Mouse (Mus musculus) forebrain, postnatal 0 days (tissue): Measurements from ENCODE around the gene Ckb. TPM values are rescaled to one million over a fixed set of nuclear protein-coding genes. Genes with fewer than 3 reads are reported as not detected.

Experiments used
- ATAC-seq: fragments of 200-750 bp; cut with Nextera tagmentation; 2 replicates; pipeline ENCODE4 v1.8.0; 2017; ENCODE audit warnings: mild to moderate bottlenecking, moderate library complexity
- DNase-seq: peaks from one replicate; pipeline ENCODE4 v3.0.0-alpha.2; 2015
- H3K27ac ChIP-seq: fragments of 300-500 bp; sonication (generic); 2 replicates; pipeline ENCODE4 v1.5.1; 2014; ENCODE audit warnings: low read depth, mild to moderate bottlenecking, antibody characterized with exemption, low read length, moderate library complexity, mixed read lengths
- H3K27me3 ChIP-seq: fragments of 300-500 bp; sonication (generic); 2 replicates; pipeline ENCODE4 v1.6.1; 2014; ENCODE audit warnings: mild to moderate bottlenecking, low read length, mixed read lengths; ENCODE audit not compliant: insufficient read depth
- H3K36me3 ChIP-seq: fragments of 300-500 bp; sonication (generic); 2 replicates; pipeline ENCODE4 v1.6.1; 2014; ENCODE audit warnings: mild to moderate bottlenecking, moderate library complexity; ENCODE audit not compliant: insufficient read depth
- H3K4me1 ChIP-seq: fragments of 300-500 bp; sonication (generic); 2 replicates; pipeline ENCODE4 v1.6.1; 2014; ENCODE audit warnings: antibody characterized with exemption; ENCODE audit not compliant: insufficient read depth
- H3K4me2 ChIP-seq: fragments of 300-500 bp; sonication (generic); 2 replicates; pipeline ENCODE4 v1.6.1; 2014; ENCODE audit warnings: low read depth, mild to moderate bottlenecking, moderate library complexity
- H3K4me3 ChIP-seq: fragments of 300-500 bp; sonication (generic); 2 replicates; pipeline ENCODE4 v1.5.1; 2014; ENCODE audit warnings: low read depth, low read length, mixed read lengths
- H3K9ac ChIP-seq: fragments of 300-500 bp; sonication (generic); 2 replicates; pipeline ENCODE4 v1.6.1; 2014; ENCODE audit warnings: mild to moderate bottlenecking
- H3K9me3 ChIP-seq: fragments of 300-500 bp; sonication (generic); 2 replicates; pipeline ENCODE4 v1.6.1; 2016; ENCODE audit warnings: low read length
- CTCF ChIP-seq: sonication (generic); IDR thresholded peaks from 2 replicates; pipeline ENCODE4 v1.5.1; 2016; ENCODE audit warnings: antibody characterized with exemption, control low read depth, low read depth
- WGBS: fragments of 180-500 bp; shearing (Covaris S2); extraction: QIAGEN DNeasy Blood & Tissue Kit; methylation state at CpG from one replicate; pipeline ENCODE4 v1.1.7; 2014; 5-methylcytosine and 5-hydroxymethylcytosine counted together
- polyA plus RNA-seq: library from polyadenylated mRNA; unstranded; fragments of >200 nt; fragmentation: Nextera tagmentation; extraction: Ambion mirVana; gene quantifications from 2 replicates; pipeline ENCODE4 v1.2.1, GENCODE M21; 2015
- total RNA-seq: library from RNA; depleted of rRNA; stranded (reverse); fragments of >200 nt; gene quantifications from 2 replicates; pipeline ENCODE4 v1.2.3, GENCODE M21; 2014

Ckb gene
- total and polyA plus RNA-seq, 2 experiments from 2014 or later = 1,430 to 1,650 TPM

DNA sequence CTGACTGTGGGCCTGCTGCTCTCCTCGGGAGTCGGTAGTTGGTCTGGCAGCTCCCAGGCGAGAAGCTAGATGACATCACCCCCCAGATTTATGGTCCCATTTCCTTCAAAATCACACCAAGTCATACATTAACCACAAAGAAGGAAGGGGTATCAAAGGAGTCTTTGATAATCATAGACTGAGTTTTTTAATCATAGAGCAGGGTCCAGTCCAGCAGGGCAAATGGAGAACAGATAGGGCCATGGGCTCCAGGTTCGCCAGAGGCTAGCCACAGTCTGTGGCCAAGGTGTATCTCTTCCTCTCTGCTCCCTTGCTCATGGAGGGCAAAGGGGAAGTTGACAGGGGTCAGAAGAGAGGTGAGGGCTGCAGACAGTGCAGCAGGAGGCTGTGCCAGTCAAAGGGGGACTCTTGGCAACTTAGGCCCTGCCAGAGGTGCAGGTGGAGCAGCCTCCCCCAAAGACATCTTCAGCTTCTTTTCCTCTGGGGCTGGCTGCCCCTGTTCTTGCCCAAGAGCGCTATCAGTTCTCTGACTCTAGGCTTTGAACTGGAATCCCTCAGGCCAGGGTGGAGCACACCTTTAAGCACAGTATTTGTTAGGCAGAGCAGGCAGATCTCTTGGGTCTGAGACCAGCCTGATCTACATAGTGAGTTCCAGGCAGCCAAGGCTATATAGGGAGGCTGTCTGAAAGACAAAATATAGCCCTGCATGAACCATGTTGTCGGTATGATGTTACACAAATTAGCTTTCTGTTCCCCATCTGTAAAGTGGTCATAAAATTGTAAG is 3.9 kb upstream of the Ckb start:
- 90% methylated on average over 6 of the region's 6 CpGs for whole genome bisulfite sequencing
- no peaks in the 10 kb centered on the region for H3K27me3 ChIP-seq

DNA sequence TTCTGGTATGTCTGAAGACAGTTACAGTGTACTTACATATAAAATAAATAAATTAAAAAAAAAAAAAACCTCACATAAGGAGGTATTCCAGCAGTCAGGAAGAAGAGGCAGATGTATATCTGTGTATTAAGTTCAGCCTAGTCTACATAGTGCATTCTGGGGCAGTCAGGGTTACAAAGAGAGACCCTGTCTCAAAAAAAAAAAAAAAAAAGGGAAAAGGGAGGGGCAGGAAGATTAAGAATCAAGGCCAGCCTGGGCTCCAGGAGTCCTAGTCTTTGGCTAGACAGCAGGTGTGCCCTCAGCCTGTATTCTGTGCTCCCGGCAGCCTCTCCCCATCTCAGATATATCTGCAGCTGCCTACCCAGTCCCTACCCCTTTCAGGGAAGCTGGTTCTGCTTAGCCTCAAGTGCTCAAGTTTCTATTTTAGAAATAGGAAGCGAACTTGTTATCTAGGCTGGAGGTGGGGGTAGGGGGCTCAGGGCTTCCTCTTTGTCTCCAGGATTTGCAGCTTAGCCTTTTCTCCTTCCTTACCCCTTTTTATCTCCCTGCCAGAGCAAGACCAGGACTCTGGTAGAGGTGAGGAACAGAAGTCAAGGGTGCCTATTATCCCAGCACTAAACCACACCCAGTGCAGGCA is 2.8 kb upstream of the Ckb start:
- Histone ChIP-seq H3K4me1 (peaks cover 19% of the 10 kb centered on the region), H3K9ac (no peak overlapping the region), H3K36me3 (no peaks in the 10 kb centered on the region), H3K27ac (no peak overlapping the region), H3K27me3 (no peaks in the 10 kb centered on the region), H3K9me3 (no peaks in the 10 kb centered on the region), H3K4me2 (no peak overlapping the region), H3K4me3 (no peak overlapping the region)
- ATAC-seq (no peak), DNase-seq (no peak)
- no peak for TF ChIP-seq CTCF
- 67% methylated on average over 2 of the region's 2 CpGs for WGBS

More for the DNA sequence above, 3.9 kb upstream of the Ckb start:
- Histone ChIP-seq H3K36me3 (peaks cover 4% of the 10 kb centered on the region; the same call in 1 of the 2 replicates), H3K27ac (no peak overlapping the region), H3K9me3 (no peaks in the 10 kb centered on the region), H3K4me2 (no peak overlapping the region), H3K4me3 (no peak overlapping the region), H3K4me1 (peaks cover 19% of the 10 kb centered on the region), H3K9ac (no peak overlapping the region)
- no peak for TF ChIP-seq CTCF
- ATAC-seq = no peak
- no peak for DNase-seq

DNA sequence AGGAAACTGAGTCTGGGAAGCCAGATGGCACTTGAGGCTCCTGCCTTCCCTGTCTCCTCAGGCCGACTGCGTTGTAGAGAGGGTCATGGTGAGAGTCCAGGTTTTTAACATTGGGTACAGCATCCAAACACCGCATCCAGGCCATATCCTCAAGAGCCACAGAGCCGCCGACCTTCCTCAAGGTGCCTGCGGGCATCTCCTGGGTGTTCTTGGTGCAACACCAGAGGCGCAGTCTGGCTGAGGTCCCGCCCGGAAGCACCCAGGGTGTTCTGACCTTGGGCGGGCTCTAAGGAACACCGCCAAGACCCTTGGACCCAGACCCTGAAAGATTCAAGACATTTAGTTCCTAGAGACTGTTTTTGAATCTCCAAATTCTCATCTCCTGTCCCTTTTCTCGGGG is 443 bp upstream of the Ckb start:
- no peak for DNase-seq
- peaks cover 26% of the 10 kb centered on the region for H3K4me1 ChIP-seq
- TF ChIP-seq CTCF = no peak
- H3K4me3 ChIP-seq = peak overlapping the region; percentile 82
- 10% methylated on average over 12 of the region's 12 CpGs for whole genome bisulfite sequencing
- H3K4me2 ChIP-seq = peak overlapping the region; percentile 93
- no peaks in the 10 kb centered on the region for H3K9me3 ChIP-seq
- H3K27me3 ChIP-seq = no peaks in the 10 kb centered on the region
- peaks cover 7% of the 10 kb centered on the region; the same call in 1 of the 2 replicates for H3K36me3 ChIP-seq
- no peak for ATAC-seq
- H3K9ac ChIP-seq = peak overlapping the region; percentile 97
- H3K27ac ChIP-seq = peak overlapping the region; percentile 91

DNA sequence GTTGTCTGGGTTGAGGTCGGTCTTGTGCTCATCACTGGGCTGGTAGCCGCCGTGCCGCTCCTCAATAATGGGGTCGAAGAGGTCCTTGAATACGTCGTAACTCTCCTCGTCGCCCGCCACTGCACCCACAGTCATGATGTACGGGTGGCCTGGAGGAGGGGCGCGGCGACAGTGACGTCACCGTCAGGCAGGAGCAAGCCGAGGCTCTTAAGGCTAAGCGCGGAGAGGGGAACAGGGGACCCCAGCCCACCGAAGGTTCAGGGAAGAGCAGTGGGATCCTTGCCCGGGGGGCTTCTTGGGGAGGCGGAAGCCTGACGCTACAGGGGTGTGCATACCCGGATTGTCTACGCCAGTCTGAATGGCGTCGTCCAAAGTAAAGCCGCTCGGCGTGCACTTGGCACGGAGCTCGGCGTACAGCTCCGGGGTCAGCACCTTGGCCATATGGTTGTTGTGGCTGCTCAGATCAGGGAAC is 671 bp downstream of the Ckb start:
- Histone ChIP-seq H3K4me3 (peak overlapping the region; percentile 82), H3K4me1 (peaks cover 19% of the 10 kb centered on the region), H3K9ac (peak overlapping the region; percentile 97), H3K27ac (peak overlapping the region; percentile 91), H3K4me2 (peak overlapping the region; percentile 93), H3K9me3 (no peaks in the 10 kb centered on the region), H3K27me3 (no peaks in the 10 kb centered on the region), H3K36me3 (peaks cover 17% of the 10 kb centered on the region; the same call in 1 of the 2 replicates)
- ATAC-seq = peak; percentile 70
- peak; percentile 87 for DNase-seq
- WGBS = 4% methylated on average over 34 of the region's 34 CpGs
- no peak for TF ChIP-seq CTCF

DNA sequence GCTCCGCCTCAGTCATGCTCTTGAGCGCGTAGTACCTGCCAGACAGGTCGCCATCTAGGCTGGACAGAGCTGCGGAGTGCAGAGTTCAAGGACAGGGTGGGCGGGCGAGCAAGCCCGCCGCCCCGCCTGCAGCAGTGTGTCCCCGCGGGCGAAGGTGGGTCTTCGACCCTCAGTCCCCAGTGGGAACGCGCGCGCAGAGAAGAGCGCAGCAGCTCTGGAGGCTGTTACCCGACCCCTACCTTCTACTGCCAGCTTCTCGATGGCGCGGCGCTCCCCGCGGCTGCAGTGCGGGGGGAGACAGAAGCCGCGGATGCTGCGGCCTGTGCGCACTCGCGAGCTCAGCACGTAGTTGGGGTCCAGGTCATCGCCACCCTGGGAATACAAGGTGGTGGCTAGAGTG is 1.2 kb downstream of the Ckb start:
- peak; percentile 16; the same call in 1 of the 2 replicates for ATAC-seq

DNA sequence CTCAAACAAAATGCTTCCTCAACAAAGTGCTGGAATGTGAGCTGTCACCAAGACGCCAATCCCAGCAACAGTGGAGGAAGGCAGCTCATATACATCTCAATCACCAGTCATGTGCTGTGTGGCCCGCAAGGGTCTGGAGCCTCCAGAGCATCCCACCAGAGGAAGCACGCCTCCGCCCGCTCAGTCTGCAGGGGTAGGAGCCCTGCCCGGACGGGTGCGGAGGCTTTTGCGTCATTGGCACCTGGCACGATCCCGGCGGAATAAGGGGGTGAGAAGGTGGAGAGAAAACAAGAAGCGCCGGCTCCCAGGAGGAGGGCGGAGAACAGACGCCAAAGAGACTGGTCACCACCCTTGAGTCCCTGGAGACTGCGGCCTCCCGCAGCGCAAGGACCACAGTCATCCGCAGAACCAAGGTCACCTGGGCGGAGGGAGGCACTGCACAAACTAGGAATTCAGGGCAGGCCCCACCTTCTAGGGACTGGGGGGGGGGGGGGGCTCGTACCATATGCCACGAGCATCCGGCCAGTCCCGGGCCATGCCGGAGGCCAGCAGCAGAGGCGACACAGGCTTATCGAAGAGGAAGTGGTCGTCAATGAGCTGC is 1.7 kb downstream of the Ckb start:
- Histone ChIP-seq H3K4me2 (peak overlapping the region; percentile 93), H3K36me3 (peaks cover 17% of the 10 kb centered on the region; the same call in 1 of the 2 replicates), H3K9me3 (no peaks in the 10 kb centered on the region), H3K9ac (peak overlapping the region; percentile 97), H3K4me3 (peak overlapping the region; percentile 82), H3K4me1 (peaks cover 19% of the 10 kb centered on the region), H3K27me3 (no peaks in the 10 kb centered on the region), H3K27ac (0 out of 2 replicates have a peak overlapping the region, but pooled peaks have one; percentile 35)
- 2% methylated on average over 29 of the region's 29 CpGs for WGBS
- DNase-seq = no peak
- ATAC-seq = no peak
- no peak for TF ChIP-seq CTCF

More for the DNA sequence above, 1.2 kb downstream of the Ckb start:
- peak overlapping the region; percentile 93 for H3K4me2 ChIP-seq
- DNase-seq = peak; percentile 54
- 2% methylated on average over 34 of the region's 35 CpGs for WGBS
- no peaks in the 10 kb centered on the region for H3K27me3 ChIP-seq
- peak overlapping the region; percentile 91 for H3K27ac ChIP-seq
- H3K9me3 ChIP-seq = no peaks in the 10 kb centered on the region
- H3K4me3 ChIP-seq = peak overlapping the region; percentile 82
- peak overlapping the region; percentile 97 for H3K9ac ChIP-seq
- peaks cover 19% of the 10 kb centered on the region for H3K4me1 ChIP-seq
- H3K36me3 ChIP-seq = peaks cover 17% of the 10 kb centered on the region; the same call in 1 of the 2 replicates
- TF ChIP-seq CTCF = no peak
